Mouse (Mus musculus): Measurements from ENCODE around the gene Fgfr2.

DNA sequence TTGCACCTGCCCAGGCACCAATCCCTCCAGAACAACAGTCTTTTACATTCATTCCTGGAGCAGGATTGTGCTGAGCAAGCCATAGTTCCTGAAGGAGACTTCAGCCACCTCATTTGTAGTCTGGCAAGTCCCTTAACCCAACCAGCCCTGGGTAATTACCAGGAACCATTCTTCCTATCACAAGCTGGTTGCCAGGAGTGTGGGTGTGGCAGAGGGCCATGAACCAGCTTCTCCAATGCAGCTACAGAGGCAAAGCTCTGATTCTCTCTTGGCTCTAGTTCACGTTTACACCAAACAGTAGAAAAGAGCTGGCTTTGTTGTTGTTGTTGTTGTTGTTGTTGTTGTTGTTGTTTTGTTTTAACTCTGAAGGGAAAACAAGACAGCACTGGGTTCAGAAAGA lies 2260.6 kb downstream of the Fgfr2 start:
- TF ChIP-seq CTCF (IDR thresholded peaks at IDR 0.05) (no peak), EP300 (IDR thresholded peaks at IDR 0.05) (no peak)
